Mouse (Mus musculus) intestine, postnatal 0 days (tissue): ENCODE results near the gene Lrrc49. TPM values are rescaled to one million over a fixed set of nuclear protein-coding genes. Genes with fewer than 3 reads are reported as not detected.

Experiments used
- ATAC-seq: fragments of 200-750 bp; cut with Nextera tagmentation; 2 replicates; pipeline ENCODE4 v1.8.0; 2017; ENCODE audit warnings: mild to moderate bottlenecking, moderate TSS enrichment, moderate library complexity
- H3K27ac ChIP-seq: fragments of 300-500 bp; sonication (generic); 2 replicates; pipeline ENCODE4 v1.5.1; 2014; ENCODE audit warnings: mild to moderate bottlenecking, low read depth, low read length, moderate library complexity
- H3K27me3 ChIP-seq: fragments of 300-500 bp; sonication (generic); replicated peaks from 2 replicates; pipeline ENCODE4 v1.6.1; 2014; ENCODE audit warnings: low read length, mixed read lengths; ENCODE audit not compliant: control insufficient read depth, insufficient read depth
- H3K36me3 ChIP-seq: fragments of 300-500 bp; sonication (generic); 2 replicates; pipeline ENCODE4 v1.6.1; 2014; ENCODE audit warnings: mild to moderate bottlenecking, moderate library complexity; ENCODE audit not compliant: control insufficient read depth, insufficient read depth
- H3K4me1 ChIP-seq: fragments of 300-500 bp; sonication (generic); replicated peaks from 2 replicates; pipeline ENCODE4 v1.6.1; 2014; ENCODE audit warnings: antibody characterized with exemption, low read length, mixed read lengths; ENCODE audit not compliant: control insufficient read depth, insufficient read depth
- H3K4me2 ChIP-seq: fragments of 300-500 bp; sonication (generic); replicated peaks from 2 replicates; pipeline ENCODE4 v1.6.1; 2014; ENCODE audit warnings: low read depth, mild to moderate bottlenecking, moderate library complexity
- H3K4me3 ChIP-seq: fragments of 300-500 bp; sonication (generic); 2 replicates; pipeline ENCODE4 v1.5.1; 2014; ENCODE audit warnings: low read depth, low read length
- H3K9ac ChIP-seq: fragments of 300-500 bp; sonication (generic); 2 replicates; pipeline ENCODE4 v1.6.1; 2014; ENCODE audit warnings: mild to moderate bottlenecking, low read depth, low read length
- H3K9me3 ChIP-seq: fragments of 300-500 bp; sonication (generic); 2 replicates; pipeline ENCODE4 v1.6.1; 2016; ENCODE audit warnings: mixed run types; ENCODE audit not compliant: control insufficient read depth
- CTCF ChIP-seq: sonication (generic); IDR thresholded peaks from 2 replicates; pipeline ENCODE4 v1.5.1; 2016; ENCODE audit warnings: low read depth, mild to moderate bottlenecking, control low read depth, antibody characterized with exemption, moderate library complexity
- WGBS: fragments of 180-500 bp; shearing (Covaris S2); extraction: QIAGEN DNeasy Blood & Tissue Kit; methylation state at CpG from one replicate; pipeline ENCODE4 v1.1.7; 2014; 5-methylcytosine and 5-hydroxymethylcytosine counted together
- polyA plus RNA-seq: library from polyadenylated mRNA; unstranded; fragments of >200 nt; fragmentation: Nextera tagmentation; extraction: Ambion mirVana; gene quantifications from 2 replicates; pipeline ENCODE4 v1.2.1, GENCODE M21; 2015

Lrrc49 gene
- polyA plus RNA-seq, 1 experiment from 2014 or later = 10.1 TPM

DNA sequence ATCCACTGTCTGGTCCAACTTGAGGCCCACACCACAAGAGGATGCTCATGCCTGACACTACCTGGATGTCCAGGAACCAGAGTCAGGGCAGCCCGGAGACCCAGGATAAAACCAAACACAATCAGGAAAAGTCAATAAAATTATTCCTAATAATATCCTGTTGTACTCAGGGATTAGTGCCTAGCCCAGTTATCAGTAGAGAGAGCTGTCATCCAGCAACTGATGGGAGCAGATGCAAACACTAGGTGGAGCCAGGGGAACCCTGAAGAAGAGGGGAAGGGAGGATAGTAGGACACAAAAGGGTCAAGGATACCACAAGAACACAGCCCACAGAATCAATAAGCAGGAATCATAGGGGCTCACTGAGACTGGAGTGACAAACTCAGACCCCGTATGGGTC, 19.6 kb upstream of the Lrrc49 start:
- no peaks in the 10 kb centered on the region for H3K36me3 ChIP-seq
- no peak for ATAC-seq
- no peak overlapping the region for H3K4me2 ChIP-seq
- peak; percentile 45 for TF ChIP-seq CTCF
- no peak overlapping the region for H3K27ac ChIP-seq
- WGBS = 78% methylated on average over 2 of the region's 2 CpGs
- H3K4me3 ChIP-seq = no peak overlapping the region
- H3K4me1 ChIP-seq = 0 out of 2 replicates have a peak, but pooled peaks cover under 1% of the 10 kb centered on the region
- H3K9ac ChIP-seq = no peak overlapping the region
- H3K27me3 ChIP-seq = no peaks in the 10 kb centered on the region
- H3K9me3 ChIP-seq = no peaks in the 10 kb centered on the region

DNA sequence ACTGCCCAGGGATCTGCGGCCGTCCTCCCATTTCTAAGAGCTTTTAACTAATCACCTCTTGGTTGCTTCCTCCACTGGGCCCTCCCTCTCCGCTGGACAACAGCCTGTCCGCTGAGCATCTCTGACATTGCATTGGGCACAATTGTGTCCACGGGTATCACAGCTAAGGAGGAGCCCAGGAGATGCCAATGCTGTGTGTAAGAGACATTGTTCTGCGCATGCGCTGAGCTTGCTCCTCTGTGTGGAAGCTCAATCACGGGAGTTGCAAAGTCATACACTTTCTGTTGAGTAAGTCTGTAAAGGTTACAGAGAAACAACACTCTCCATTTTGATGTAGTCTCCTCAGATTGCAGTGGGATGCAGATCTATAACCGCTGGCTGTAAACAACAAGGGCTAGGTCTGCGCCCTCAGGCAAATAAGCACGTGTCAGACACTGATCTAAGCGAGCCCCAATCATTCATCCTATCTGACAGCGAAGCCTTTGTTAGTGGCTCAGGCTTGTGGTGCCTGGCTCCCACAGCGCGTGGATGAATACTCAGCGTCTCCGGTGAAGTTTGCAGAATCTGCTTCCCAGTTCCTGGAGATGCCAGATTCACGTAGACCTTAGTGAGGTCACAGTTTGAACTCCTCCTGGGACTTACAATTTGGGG, 11.7 kb upstream of the Lrrc49 start:
- Histone ChIP-seq H3K4me2 (no peak overlapping the region), H3K4me1 (no peaks in the 10 kb centered on the region), H3K27me3 (no peaks in the 10 kb centered on the region), H3K9me3 (no peaks in the 10 kb centered on the region), H3K4me3 (no peak overlapping the region), H3K27ac (no peak overlapping the region), H3K9ac (no peak overlapping the region), H3K36me3 (no peaks in the 10 kb centered on the region)
- ATAC-seq = no peak
- TF ChIP-seq CTCF = no peak
- WGBS = 59% methylated on average over 18 of the region's 18 CpGs

DNA sequence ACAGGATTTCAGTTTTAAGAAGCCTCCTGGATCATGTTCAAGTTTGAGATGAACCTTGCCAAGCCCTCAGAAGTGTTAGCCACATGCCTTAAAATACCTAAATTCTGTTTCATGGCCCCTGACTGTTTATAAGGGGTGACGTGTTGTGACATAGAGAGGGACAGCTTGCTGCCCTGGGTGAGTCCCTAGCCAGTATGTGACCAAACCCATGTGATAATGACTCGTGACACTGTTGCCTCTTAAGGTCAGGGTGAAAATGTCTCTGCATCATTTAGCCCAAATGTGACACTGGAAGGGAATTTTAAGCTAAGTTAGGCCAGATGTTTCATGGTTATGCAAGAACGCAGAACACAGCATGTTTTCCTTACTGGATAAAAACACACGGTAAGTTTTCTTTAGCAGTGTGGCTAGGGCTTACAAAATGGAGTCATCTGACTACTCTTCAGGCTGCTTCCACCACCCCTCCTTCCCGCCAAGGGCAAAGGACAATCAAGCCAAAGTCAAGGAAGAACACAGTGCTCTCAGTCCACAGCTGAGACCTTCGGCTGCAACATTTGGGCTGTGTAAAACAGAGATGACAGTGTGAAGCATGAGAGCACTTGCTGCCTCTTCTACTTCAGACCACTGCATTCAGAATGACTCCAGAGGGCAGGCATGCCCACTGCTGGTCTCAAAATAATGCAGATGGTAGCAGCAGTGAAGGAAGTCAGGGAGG, 8.5 kb upstream of the Lrrc49 start:
- H3K4me3 ChIP-seq = no peak overlapping the region
- 62% methylated on average over 6 of the region's 6 CpGs for WGBS
- no peak for TF ChIP-seq CTCF
- no peak for ATAC-seq
- no peaks in the 10 kb centered on the region for H3K27me3 ChIP-seq
- no peaks in the 10 kb centered on the region for H3K36me3 ChIP-seq
- H3K4me1 ChIP-seq = no peaks in the 10 kb centered on the region
- H3K27ac ChIP-seq = no peak overlapping the region
- no peak overlapping the region for H3K9ac ChIP-seq
- H3K4me2 ChIP-seq = no peak overlapping the region
- H3K9me3 ChIP-seq = no peaks in the 10 kb centered on the region

DNA sequence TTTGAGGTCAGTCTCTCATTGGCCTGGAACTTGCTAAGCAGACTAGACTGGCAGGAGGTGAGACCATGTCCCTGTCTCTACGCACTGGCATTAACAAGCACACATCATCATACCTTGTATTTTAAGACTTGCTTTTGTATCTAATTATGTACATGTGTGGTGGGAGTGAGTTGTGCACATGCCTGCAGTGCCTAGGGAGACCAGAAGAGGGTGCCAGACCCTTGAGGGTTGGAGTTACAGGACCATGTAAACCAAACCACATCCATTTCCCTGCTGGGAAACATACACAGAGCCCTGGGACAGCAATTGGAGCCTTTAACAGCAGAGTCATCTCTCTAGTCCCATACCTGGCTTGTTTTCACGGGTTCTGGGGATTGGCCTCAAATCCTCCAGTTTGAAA, 6.0 kb upstream of the Lrrc49 start:
- H3K27ac ChIP-seq = no peak overlapping the region
- ATAC-seq = no peak
- H3K27me3 ChIP-seq = no peaks in the 10 kb centered on the region
- no peak overlapping the region for H3K4me3 ChIP-seq
- no peaks in the 10 kb centered on the region for H3K9me3 ChIP-seq
- H3K4me2 ChIP-seq = no peak overlapping the region
- peak; percentile 68 for TF ChIP-seq CTCF
- WGBS = 56% methylated on average over 2 of the region's 2 CpGs
- no peak overlapping the region for H3K9ac ChIP-seq
- H3K4me1 ChIP-seq = no peaks in the 10 kb centered on the region
- no peaks in the 10 kb centered on the region for H3K36me3 ChIP-seq

DNA sequence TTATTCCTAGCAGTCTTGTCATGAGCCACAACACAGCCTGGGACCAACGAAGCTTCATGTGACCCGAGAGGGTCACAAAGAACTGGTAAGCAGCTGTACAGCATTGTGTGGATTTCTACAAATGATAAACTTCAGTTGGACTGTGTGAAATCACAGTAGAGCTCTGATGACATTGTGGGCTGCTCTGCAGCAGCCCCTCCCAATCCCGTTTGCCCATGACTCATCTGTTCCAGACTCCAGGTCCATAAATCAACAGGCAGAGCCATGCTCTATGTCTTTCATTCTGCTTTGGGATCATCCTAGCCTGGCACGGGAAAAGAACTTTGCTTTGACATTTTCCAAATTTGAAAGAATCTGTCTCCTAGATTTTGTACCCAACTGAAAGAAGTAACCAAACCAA, 4.7 kb upstream of the Lrrc49 start:
- no peak for ATAC-seq

DNA sequence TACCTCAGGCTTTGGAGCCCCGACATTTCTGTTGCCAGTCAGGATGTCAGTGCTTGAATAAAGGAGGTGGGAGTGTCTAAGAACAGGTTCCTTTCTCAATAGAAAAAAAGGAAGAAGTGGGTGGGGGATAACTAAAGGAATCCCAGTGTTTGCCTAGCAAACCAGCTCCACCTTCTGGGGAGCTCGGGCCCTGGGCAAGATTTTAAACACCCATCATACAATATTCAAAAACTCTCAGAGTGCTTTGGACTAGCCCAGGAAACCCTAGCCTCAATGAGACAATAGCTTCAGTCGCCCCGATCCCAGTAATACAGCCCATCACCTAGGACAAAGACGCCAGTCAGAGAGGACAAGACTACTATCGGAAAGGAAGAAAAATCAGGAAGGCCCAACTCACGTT, 543 bp downstream of the Lrrc49 start:
- peak; percentile 60 for TF ChIP-seq CTCF
- ATAC-seq = no peak
- no peaks in the 10 kb centered on the region for H3K27me3 ChIP-seq

More for the DNA sequence above, 4.7 kb upstream of the Lrrc49 start:
- Histone ChIP-seq H3K27ac (no peak overlapping the region), H3K4me3 (no peak overlapping the region), H3K4me1 (no peaks in the 10 kb centered on the region), H3K4me2 (no peak overlapping the region), H3K27me3 (no peaks in the 10 kb centered on the region), H3K36me3 (no peaks in the 10 kb centered on the region), H3K9me3 (no peaks in the 10 kb centered on the region), H3K9ac (no peak overlapping the region)
- TF ChIP-seq CTCF = no peak
- WGBS = 35% methylated on average over 4 of the region's 4 CpGs

More for the DNA sequence above, 543 bp downstream of the Lrrc49 start:
- 0 out of 2 replicates have a peak overlapping the region, but pooled peaks have one; percentile 5 for H3K9ac ChIP-seq
- H3K4me2 ChIP-seq = peak overlapping the region; percentile 67
- no peaks in the 10 kb centered on the region for H3K9me3 ChIP-seq
- H3K36me3 ChIP-seq = no peaks in the 10 kb centered on the region
- no peaks in the 10 kb centered on the region for H3K4me1 ChIP-seq
- H3K27ac ChIP-seq = peak overlapping the region; percentile 47
- H3K4me3 ChIP-seq = peak overlapping the region; percentile 60
- 2% methylated on average over 7 of the region's 7 CpGs for WGBS
